Mouse (Mus musculus): ENCODE measurements around the gene Arhgdia. TPM values are rescaled to one million over a fixed set of nuclear protein-coding genes. Genes with fewer than 3 reads are reported as not detected.

Arhgdia gene
- polyA plus RNA-seq, 1 experiment from 2014 or later: 352 TPM

- Histone ChIP-seq H3K36me3 (ENCODE audit: control insufficient read depth, insufficient read depth, low read length) (peaks cover 9% of the 10 kb centered on the region), H3K4me3 (ENCODE audit: low read depth, low read length) (no peak overlapping the region), H3K9me3 (ENCODE audit: control insufficient read depth, low read length) (no peaks in the 10 kb centered on the region), H3K4me1 (replicated peaks; ENCODE audit: control insufficient read depth, insufficient read depth) (peaks cover 3% of the 10 kb centered on the region; the same call in 1 of the 2 replicates), H3K4me2 (replicated peaks; ENCODE audit: low read depth) (no peak overlapping the region), H3K27me3 (ENCODE audit: control insufficient read depth, insufficient read depth, low read length) (no peaks in the 10 kb centered on the region), H3K9ac (ENCODE audit: low read length) (no peak overlapping the region), H3K27ac (replicated peaks) (no peak overlapping the region)
- no peak for ATAC-seq (ENCODE audit: low FRiP score, low TSS enrichment)
- WGBS: 89% methylated on average over 6 of the region's 6 CpGs
- no peak for DNase-seq (ENCODE audit: low spot score)
- TF ChIP-seq EP300 (optimal IDR thresholded peaks at IDR 0.05): no peak
- no peak for TF ChIP-seq CTCF (IDR thresholded peaks at IDR 0.05; ENCODE audit: low read depth)
Measured at GRCm38 (mm10) chr11:120622805-120623204, 41.4 kb upstream of the Arhgdia start.

GRCm38 (mm10) chr11:120620195-120620594, 38.8 kb upstream of the Arhgdia start:
- peaks cover 4% of the 10 kb centered on the region for H3K4me1 ChIP-seq (replicated peaks; ENCODE audit: control insufficient read depth, insufficient read depth)
- 87% methylated on average over 14 of the region's 14 CpGs for WGBS
- no peaks in the 10 kb centered on the region for H3K27me3 ChIP-seq (ENCODE audit: control insufficient read depth, insufficient read depth, low read length)
- no peak overlapping the region for H3K4me2 ChIP-seq (replicated peaks; ENCODE audit: low read depth)
- no peak for ATAC-seq (ENCODE audit: low FRiP score, low TSS enrichment)
- peaks cover 9% of the 10 kb centered on the region for H3K36me3 ChIP-seq (ENCODE audit: control insufficient read depth, insufficient read depth, low read length)
- TF ChIP-seq EP300 (optimal IDR thresholded peaks at IDR 0.05) (no peak), CTCF (IDR thresholded peaks at IDR 0.05; ENCODE audit: low read depth) (no peak)
- H3K9ac ChIP-seq (ENCODE audit: low read length): no peak overlapping the region
- no peaks in the 10 kb centered on the region for H3K9me3 ChIP-seq (ENCODE audit: control insufficient read depth, low read length)
- H3K27ac ChIP-seq (replicated peaks): no peak overlapping the region
- H3K4me3 ChIP-seq (ENCODE audit: low read depth, low read length): no peak overlapping the region
- no peak for DNase-seq (ENCODE audit: low spot score)

- 93% methylated on average over 25 of the region's 25 CpGs for WGBS
- Histone ChIP-seq H3K4me3 (ENCODE audit: low read depth, low read length) (no peak overlapping the region), H3K9ac (ENCODE audit: low read length) (no peak overlapping the region), H3K4me1 (replicated peaks; ENCODE audit: control insufficient read depth, insufficient read depth) (peaks cover 3% of the 10 kb centered on the region), H3K9me3 (ENCODE audit: control insufficient read depth, low read length) (no peaks in the 10 kb centered on the region), H3K36me3 (ENCODE audit: control insufficient read depth, insufficient read depth, low read length) (peaks cover 9% of the 10 kb centered on the region), H3K27me3 (ENCODE audit: control insufficient read depth, insufficient read depth, low read length) (no peaks in the 10 kb centered on the region), H3K4me2 (replicated peaks; ENCODE audit: low read depth) (no peak overlapping the region), H3K27ac (replicated peaks) (no peak overlapping the region)
- TF ChIP-seq CTCF (IDR thresholded peaks at IDR 0.05; ENCODE audit: low read depth): no peak
- TF ChIP-seq EP300 (optimal IDR thresholded peaks at IDR 0.05): no peak
- DNase-seq (ENCODE audit: low spot score) (no peak), ATAC-seq (ENCODE audit: low FRiP score, low TSS enrichment) (no peak)
Measured at GRCm38 (mm10) chr11:120618619-120619535, 37.5 kb upstream of the Arhgdia start.

GRCm38 (mm10) chr11:120617519-120618112, 36.2 kb upstream of the Arhgdia start, which contains the start of gene Pcyt2:
TSS of gene Pcyt2 (minus strand) at chr11:120617936.
- Histone ChIP-seq H3K27ac (replicated peaks) (peak within 1 kb of the TSS; percentile 86), H3K27me3 (ENCODE audit: control insufficient read depth, insufficient read depth, low read length) (no peaks in the 10 kb centered on the region), H3K4me3 (ENCODE audit: low read depth, low read length) (peak within 1 kb of the TSS; percentile 79), H3K36me3 (ENCODE audit: control insufficient read depth, insufficient read depth, low read length) (peaks cover 9% of the 10 kb centered on the region), H3K4me2 (replicated peaks; ENCODE audit: low read depth) (peak within 1 kb of the TSS; percentile 88), H3K4me1 (replicated peaks; ENCODE audit: control insufficient read depth, insufficient read depth) (peaks cover 3% of the 10 kb centered on the region), H3K9me3 (ENCODE audit: control insufficient read depth, low read length) (no peaks in the 10 kb centered on the region), H3K9ac (ENCODE audit: low read length) (peak within 1 kb of the TSS; percentile 81)
- under 1% methylated on average over 53 of the region's 56 CpGs for WGBS
- TF ChIP-seq CTCF (IDR thresholded peaks at IDR 0.05; ENCODE audit: low read depth): no peak
- no peak for TF ChIP-seq EP300 (optimal IDR thresholded peaks at IDR 0.05)
- DNase-seq (ENCODE audit: low spot score) (peak; percentile 97), ATAC-seq (ENCODE audit: low FRiP score, low TSS enrichment) (peak; percentile 91)

- TF ChIP-seq CTCF (IDR thresholded peaks at IDR 0.05; ENCODE audit: low read depth) (no peak), EP300 (optimal IDR thresholded peaks at IDR 0.05) (no peak)
- Histone ChIP-seq H3K9me3 (ENCODE audit: control insufficient read depth, low read length) (no peaks in the 10 kb centered on the region), H3K4me3 (ENCODE audit: low read depth, low read length) (peak overlapping the region; percentile 79), H3K27ac (replicated peaks) (peak overlapping the region; percentile 86; the same call in 1 of the 2 replicates), H3K36me3 (ENCODE audit: control insufficient read depth, insufficient read depth, low read length) (peaks cover 12% of the 10 kb centered on the region; the same call in 1 of the 2 replicates), H3K4me2 (replicated peaks; ENCODE audit: low read depth) (peak overlapping the region; percentile 88), H3K27me3 (ENCODE audit: control insufficient read depth, insufficient read depth, low read length) (no peaks in the 10 kb centered on the region), H3K4me1 (replicated peaks; ENCODE audit: control insufficient read depth, insufficient read depth) (peaks cover 3% of the 10 kb centered on the region), H3K9ac (ENCODE audit: low read length) (peak overlapping the region; percentile 81)
- no peak for DNase-seq (ENCODE audit: low spot score)
- WGBS: 44% methylated on average over 4 of the region's 4 CpGs
- ATAC-seq (ENCODE audit: low FRiP score, low TSS enrichment): no peak
Measured at GRCm38 (mm10) chr11:120616617-120617294, 35.3 kb upstream of the Arhgdia start.
